8 mouse cellular contexts compared by ENCODE assay signal in genomic region chr10:121471570-121472197, GRCm38 (mm10). TPM values are rescaled to one million over a fixed set of nuclear protein-coding genes. Genes with fewer than 3 reads are reported as not detected.
DNase-seq lines count a peak whose midpoint lies in the region; TF ChIP-seq lines count a peak whose summit lies in the region.

No protein-coding gene starts in this region.

- intact Hi-C loops in heart, postnatal 36 days (cut with DNase I) = no loop called here

- peaks cover 5% of the 10 kb centered on the region; the same call in 1 of the 2 replicates for H3K4me1 ChIP-seq in embryonic fibroblast, embryonic 13.5 days (ENCODE audit: control insufficient read depth, insufficient read depth, low read length)

- TF ChIP-seq POLR2A in embryonic fibroblast, embryonic 13.5 days (IDR thresholded peaks at IDR 0.05; ENCODE audit: low read depth, low read length) = no peak

- TF ChIP-seq CTCF in embryonic fibroblast, embryonic 13.5 days (IDR thresholded peaks at IDR 0.05; ENCODE audit: borderline replicate concordance, insufficient read depth, low read length) = no peak

- H3K27ac ChIP-seq in embryonic fibroblast, embryonic 13.5 days (ENCODE audit: insufficient read depth, low read length) = 0 out of 2 replicates have a peak overlapping the region, but pooled peaks have one; percentile 10

- peak; percentile 91 for DNase-seq in heart, adult 11 months
- DNase-seq in heart, postnatal 36 days = no peak
- DNase-seq in CD4-positive helper T cell, adult 2 months (ENCODE audit: low read depth, low spot score) = peak; percentile 46
- DNase-seq in kidney, postnatal 14 days = peak; percentile 67
- no peak for DNase-seq in embryo, embryonic 10.5 days (ENCODE audit: low spot score)
- no peak for DNase-seq in frontal cortex, postnatal 10 days (ENCODE audit: low spot score in 2 of 2)
- DNase-seq in retina, postnatal 1 day = no peak

- no peak overlapping the region for H3K4me3 ChIP-seq in embryonic fibroblast, embryonic 13.5 days (ENCODE audit: insufficient read depth, low read length)

RNA-seq across cellular contexts. Expression of gene Rassf3, which starts 4.5 kb away (rescaled TPM):
- 100 to 1,000 TPM; 125 to 140 TPM for total RNA-seq in heart, postnatal 36 days (2021)
- 18.0 and 20.5 TPM in 2 replicates for polyA plus RNA-seq in embryonic fibroblast, embryonic 13.5 days (2011; ENCODE audit: insufficient read length, low read depth, missing spikeins)

Comparison
In these comparisons a context has a peak if more than half of its experiments do, and no peak if none do; other contexts are left out.
1. DNase-seq: peak in heart, adult 11 months (single experiment), CD4-positive helper T cell, adult 2 months (single experiment) and kidney, postnatal 14 days (single experiment); none in heart, postnatal 36 days (0 of 2), embryo, embryonic 10.5 days (single experiment), frontal cortex, postnatal 10 days (0 of 2) and retina, postnatal 1 day (single experiment).